Mouse (Mus musculus): ENCODE results near the gene Rnf141.

- no peak for TF ChIP-seq GATA1 (IDR thresholded peaks at IDR 0.05; ENCODE audit: borderline replicate concordance, low read length)
- TF ChIP-seq FLI1 (IDR thresholded peaks at IDR 0.05; ENCODE audit: low read length) = no peak
These were observed 34.4 kb downstream of the Rnf141 start for GRCm38 (mm10) chr7:110809585-110810557.

All from megakaryocyte, embryonic 14.5 days (primary cell).